Mouse (Mus musculus) ES-Bruce4 (cell line): ENCODE results near the gene Dot1l. TPM values are rescaled to one million over a fixed set of nuclear protein-coding genes. Genes with fewer than 3 reads are reported as not detected.

Source experiments
- H3K27ac ChIP-seq: 2 replicates; pipeline ENCODE4 v1.5.1; 2012; ENCODE audit warnings: low read length, inconsistent platforms; ENCODE audit not compliant: insufficient read depth
- H3K27me3 ChIP-seq: 2 replicates; pipeline ENCODE4 v1.6.1; 2012; ENCODE audit warnings: mild to moderate bottlenecking, low read length, inconsistent platforms; ENCODE audit not compliant: control insufficient read depth, poor library complexity, insufficient read depth, severe bottlenecking
- H3K36me3 ChIP-seq: 2 replicates; pipeline ENCODE4 v1.6.1; 2012; ENCODE audit warnings: inconsistent platforms, mild to moderate bottlenecking, low read length, moderate library complexity; ENCODE audit not compliant: control insufficient read depth, poor library complexity, insufficient read depth, severe bottlenecking
- H3K4me1 ChIP-seq: one replicate; pipeline ENCODE4 v1.8.1; 2011; ENCODE audit warnings: low read length; ENCODE audit not compliant: control insufficient read depth, insufficient read depth
- H3K4me3 ChIP-seq: 2 replicates; pipeline ENCODE4 v1.5.1; 2011; ENCODE audit warnings: low read depth, mild to moderate bottlenecking, low read length
- H3K9ac ChIP-seq: 2 replicates; pipeline ENCODE4 v1.6.1; 2012; ENCODE audit warnings: low read depth, mild to moderate bottlenecking, inconsistent platforms; ENCODE audit not compliant: poor library complexity, severe bottlenecking
- H3K9me3 ChIP-seq: replicated peaks from 2 replicates; pipeline ENCODE4 v1.6.1; 2012; ENCODE audit warnings: mild to moderate bottlenecking, low read length, inconsistent platforms; ENCODE audit not compliant: control insufficient read depth, poor library complexity, insufficient read depth, severe bottlenecking
- CTCF ChIP-seq: IDR thresholded peaks from one replicate; pipeline ENCODE4 v1.8.1; 2011; ENCODE audit warnings: low read depth, low read length
- EP300 ChIP-seq: IDR thresholded peaks from 2 replicates; pipeline ENCODE4 v1.6.1; 2011; ENCODE audit warnings: low read depth, low read length; ENCODE audit not compliant: insufficient read depth
- POLR2A ChIP-seq: IDR thresholded peaks from one replicate; pipeline ENCODE4 v1.8.1; 2011; ENCODE audit warnings: low read length; ENCODE audit not compliant: insufficient read depth
- polyA plus RNA-seq: library from polyadenylated mRNA; stranded (reverse); fragments of >200 nt; gene quantifications from 2 replicates; pipeline ENCODE4 v1.2.4, GENCODE M21; 2011; ENCODE audit warnings: low read depth; ENCODE audit not compliant: missing spikeins, insufficient read depth, insufficient read length

Gene Dot1l
- polyA plus RNA-seq, 1 experiment, result 42.6 TPM

DNA sequence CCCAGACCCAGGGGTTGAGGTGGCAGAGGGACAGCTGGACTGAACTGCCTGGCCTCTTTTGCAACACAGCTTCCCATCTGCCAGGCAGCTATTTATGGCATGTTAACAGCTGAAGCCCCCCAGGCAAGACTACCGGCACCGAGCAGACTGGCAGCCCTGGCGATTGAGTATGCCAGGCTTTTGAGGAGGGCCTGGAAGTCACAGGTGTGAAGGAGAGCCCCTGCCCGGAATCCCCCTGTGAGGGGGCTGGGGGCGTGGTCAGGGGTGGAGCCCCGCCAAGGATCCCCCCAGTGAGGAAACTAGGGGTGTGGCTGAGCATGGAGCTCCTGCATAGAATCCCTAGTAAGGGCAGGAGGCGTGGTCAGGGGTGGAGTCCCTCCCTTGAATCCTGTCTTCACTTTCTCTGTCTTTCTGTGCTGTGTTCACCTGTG lies 82.0 kb downstream of the Dot1l start:
- Histone ChIP-seq H3K27ac (no peak overlapping the region), H3K9me3 (no peaks in the 10 kb centered on the region), H3K9ac (no peak overlapping the region), H3K36me3 (no peaks in the 10 kb centered on the region), H3K4me3 (no peak overlapping the region), H3K4me1 (no peaks in the 10 kb centered on the region), H3K27me3 (0 out of 2 replicates have a peak, but pooled peaks cover 1% of the 10 kb centered on the region)
- no peak for TF ChIP-seq CTCF
- TF ChIP-seq EP300, result no peak
- no peak for TF ChIP-seq POLR2A

DNA sequence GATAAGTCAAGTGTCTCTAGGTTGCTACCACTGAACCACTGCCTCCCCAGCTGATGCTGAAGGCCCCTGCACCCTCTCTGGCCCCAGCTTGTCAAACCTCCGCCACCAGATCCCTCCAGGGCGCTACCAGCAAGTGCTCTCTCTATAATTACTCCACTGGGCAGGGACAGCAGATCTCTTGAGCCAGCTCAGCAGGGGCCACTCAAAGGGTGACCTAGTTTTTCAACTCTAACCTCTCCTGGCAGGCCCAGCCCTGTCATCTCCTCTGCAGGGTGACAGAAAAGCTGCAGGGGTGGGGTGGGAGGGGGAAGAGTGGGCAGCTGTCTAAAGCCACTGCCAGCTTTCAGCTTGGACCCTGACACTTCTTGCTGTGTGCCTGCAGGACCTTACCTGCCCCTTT lies 82.8 kb downstream of the Dot1l start:
- H3K4me3 ChIP-seq, result no peak overlapping the region
- TF ChIP-seq POLR2A (no peak), EP300 (no peak), CTCF (no peak)
- H3K36me3 ChIP-seq, result no peaks in the 10 kb centered on the region
- no peak overlapping the region for H3K27ac ChIP-seq
- H3K27me3 ChIP-seq, result 0 out of 2 replicates have a peak, but pooled peaks cover 1% of the 10 kb centered on the region
- H3K4me1 ChIP-seq, result no peaks in the 10 kb centered on the region
- H3K9ac ChIP-seq, result no peak overlapping the region
- H3K9me3 ChIP-seq, result no peaks in the 10 kb centered on the region

DNA sequence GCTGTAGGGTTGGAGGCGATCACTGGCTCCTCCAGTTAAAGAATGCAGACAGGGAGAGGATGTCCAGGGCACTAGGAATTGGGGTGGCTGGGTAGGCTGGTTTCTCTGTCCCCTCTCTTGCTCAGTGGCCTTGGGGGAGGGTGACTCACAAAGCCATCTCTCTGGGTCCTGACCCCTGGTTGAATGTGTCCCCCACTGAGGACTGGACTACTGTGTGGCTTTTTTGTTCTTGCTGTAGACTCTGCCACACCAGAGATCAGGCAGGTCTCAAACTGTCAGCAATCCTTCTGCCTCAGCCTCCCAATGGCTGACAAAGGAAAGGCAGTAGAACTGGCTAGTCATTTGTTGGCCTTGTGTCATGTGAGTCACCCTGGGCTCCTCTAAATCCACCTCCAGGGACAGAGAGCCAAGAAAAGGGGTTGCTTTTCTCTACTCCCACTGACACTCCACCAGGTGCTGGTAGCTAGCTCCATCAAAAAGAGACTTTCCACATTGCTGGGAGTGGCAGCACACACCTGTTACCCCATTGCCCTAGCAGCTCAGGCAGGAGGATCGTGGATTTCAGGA lies 83.4 kb downstream of the Dot1l start:
- Histone ChIP-seq H3K9me3 (no peaks in the 10 kb centered on the region), H3K4me3 (no peak overlapping the region), H3K4me1 (no peaks in the 10 kb centered on the region), H3K9ac (no peak overlapping the region), H3K36me3 (no peaks in the 10 kb centered on the region), H3K27ac (no peak overlapping the region), H3K27me3 (0 out of 2 replicates have a peak, but pooled peaks cover 1% of the 10 kb centered on the region)
- TF ChIP-seq POLR2A (no peak), EP300 (no peak), CTCF (no peak)

DNA sequence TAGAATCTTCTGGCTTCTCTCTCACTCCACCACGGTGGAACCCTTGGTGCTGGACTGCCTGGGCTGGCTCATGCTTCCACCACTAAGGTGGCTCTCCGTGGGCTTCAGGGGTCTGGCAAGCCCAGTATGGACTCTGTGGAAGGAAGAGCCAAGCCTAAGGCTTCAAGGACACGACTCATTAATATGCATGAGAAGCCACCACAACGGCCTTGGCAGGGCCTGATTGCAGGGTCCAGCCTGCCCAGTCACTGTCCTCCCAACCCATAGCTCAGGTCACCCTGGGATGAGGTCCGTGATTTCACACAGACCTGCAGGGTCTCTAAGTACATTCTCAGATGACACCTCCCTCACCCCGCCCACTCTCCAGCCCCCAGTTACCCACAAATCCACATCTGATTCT lies 84.8 kb downstream of the Dot1l start:
- TF ChIP-seq CTCF (no peak), EP300 (no peak), POLR2A (no peak)
- H3K36me3 ChIP-seq, result no peaks in the 10 kb centered on the region
- 0 out of 2 replicates have a peak, but pooled peaks cover 1% of the 10 kb centered on the region for H3K27me3 ChIP-seq
- H3K27ac ChIP-seq, result no peak overlapping the region
- H3K4me1 ChIP-seq, result no peaks in the 10 kb centered on the region
- H3K4me3 ChIP-seq, result no peak overlapping the region
- no peaks in the 10 kb centered on the region for H3K9me3 ChIP-seq
- H3K9ac ChIP-seq, result no peak overlapping the region

DNA sequence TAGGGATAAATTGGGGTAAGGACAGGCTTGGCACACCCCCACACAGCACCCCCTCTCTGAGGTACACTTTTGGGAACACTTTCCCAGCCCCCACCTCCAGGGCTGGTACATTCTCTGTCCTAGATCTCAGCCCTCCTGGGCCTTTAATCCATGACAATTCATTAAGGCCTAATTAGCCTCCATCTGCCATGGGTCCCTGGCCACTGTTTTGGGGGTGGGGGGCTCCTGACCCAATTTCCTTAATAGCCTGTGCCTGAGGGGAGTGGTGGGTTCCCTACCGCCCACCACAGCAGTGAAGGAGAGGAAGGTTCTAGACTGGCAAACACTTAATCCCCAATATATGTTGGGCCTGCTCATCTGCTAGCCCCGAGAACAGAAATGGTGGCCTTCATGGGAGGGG lies 86.7 kb downstream of the Dot1l start:
- Histone ChIP-seq H3K4me3 (no peak overlapping the region), H3K9ac (no peak overlapping the region), H3K36me3 (no peaks in the 10 kb centered on the region), H3K4me1 (no peaks in the 10 kb centered on the region), H3K9me3 (no peaks in the 10 kb centered on the region), H3K27me3 (no peaks in the 10 kb centered on the region), H3K27ac (no peak overlapping the region)
- TF ChIP-seq CTCF (no peak), EP300 (no peak), POLR2A (no peak)

DNA sequence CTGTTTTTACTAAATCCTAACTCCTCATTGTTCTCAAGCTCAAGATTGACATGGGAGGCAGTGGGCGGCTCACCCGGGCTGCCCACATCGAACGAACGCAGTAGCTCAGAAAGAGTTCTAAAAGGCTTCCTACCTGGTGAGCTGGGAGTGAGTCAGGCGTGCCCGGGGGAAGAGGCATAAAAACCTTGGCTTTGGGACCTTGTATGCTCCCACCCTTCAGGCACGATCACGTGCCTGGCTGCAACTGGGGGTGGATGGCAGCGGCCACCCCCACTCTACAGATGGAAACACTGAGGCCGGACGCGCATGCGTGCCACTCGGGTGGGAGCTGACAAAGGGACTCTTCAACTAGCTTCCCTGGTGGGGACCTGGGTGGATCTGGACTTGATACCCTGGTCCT lies 87.3 kb downstream of the Dot1l start:
- Histone ChIP-seq H3K4me3 (no peak overlapping the region), H3K27ac (no peak overlapping the region), H3K9me3 (no peaks in the 10 kb centered on the region), H3K9ac (no peak overlapping the region), H3K4me1 (no peaks in the 10 kb centered on the region), H3K27me3 (no peaks in the 10 kb centered on the region), H3K36me3 (no peaks in the 10 kb centered on the region)
- no peak for TF ChIP-seq CTCF
- TF ChIP-seq POLR2A, result no peak
- no peak for TF ChIP-seq EP300
